Mouse (Mus musculus) lung, postnatal 0 days (tissue): ENCODE measurements around the gene Rap2c. TPM values are rescaled to one million over a fixed set of nuclear protein-coding genes. Genes with fewer than 3 reads are reported as not detected.

Experiments used
- ATAC-seq: fragments of 200-750 bp; cut with Nextera tagmentation; 2 replicates; pipeline ENCODE4 v1.8.0; 2017; ENCODE audit warnings: moderate library complexity
- DNase-seq: peaks from one replicate; pipeline ENCODE4 v3.0.0-alpha.2; 2016; ENCODE audit warnings: low spot score
- H3K27ac ChIP-seq: fragments of 300-500 bp; sonication (generic); 2 replicates; pipeline ENCODE4 v1.5.1; 2014; ENCODE audit warnings: antibody characterized with exemption, mild to moderate bottlenecking, low read length, mixed read lengths
- H3K27me3 ChIP-seq: fragments of 300-500 bp; sonication (generic); replicated peaks from 2 replicates; pipeline ENCODE4 v1.6.1; 2014; ENCODE audit warnings: low read length, mixed read lengths; ENCODE audit not compliant: insufficient read depth
- H3K36me3 ChIP-seq: fragments of 300-500 bp; sonication (generic); 2 replicates; pipeline ENCODE4 v1.6.1; 2014; ENCODE audit warnings: low read length, mixed read lengths; ENCODE audit not compliant: insufficient read depth
- H3K4me1 ChIP-seq: fragments of 300-500 bp; sonication (generic); 2 replicates; pipeline ENCODE4 v1.6.1; 2014; ENCODE audit warnings: antibody characterized with exemption, low read depth, low read length, mixed read lengths; ENCODE audit not compliant: insufficient read depth
- H3K4me2 ChIP-seq: fragments of 300-500 bp; sonication (generic); replicated peaks from 2 replicates; pipeline ENCODE4 v1.6.1; 2014; ENCODE audit warnings: low read depth, mild to moderate bottlenecking, low read length, moderate library complexity, mixed read lengths
- H3K4me3 ChIP-seq: fragments of 300-500 bp; sonication (generic); 2 replicates; pipeline ENCODE4 v1.5.1; 2014; ENCODE audit warnings: low read depth, low read length
- H3K9ac ChIP-seq: fragments of 300-500 bp; sonication (generic); replicated peaks from 2 replicates; pipeline ENCODE4 v1.6.1; 2014; ENCODE audit warnings: low read depth, mild to moderate bottlenecking
- H3K9me3 ChIP-seq: fragments of 300-500 bp; sonication (generic); 2 replicates; pipeline ENCODE4 v1.6.1; 2016; ENCODE audit warnings: low read length, mixed read lengths
- CTCF ChIP-seq: IDR thresholded peaks from 2 replicates; pipeline ENCODE4 v1.5.1; 2016; ENCODE audit warnings: antibody characterized with exemption, mild to moderate bottlenecking
- EP300 ChIP-seq: IDR thresholded peaks from 2 replicates; pipeline ENCODE4 v1.6.1; 2016; ENCODE audit warnings: antibody characterized with exemption, mild to moderate bottlenecking, control low read depth
- WGBS: fragments of 180-500 bp; shearing (Covaris S2); extraction: QIAGEN DNeasy Blood & Tissue Kit; methylation state at CpG from one replicate; pipeline ENCODE4 v1.1.7; 2014; 5-methylcytosine and 5-hydroxymethylcytosine counted together
- polyA plus RNA-seq: library from polyadenylated mRNA; unstranded; fragments of >200 nt; fragmentation: Nextera tagmentation; extraction: Ambion mirVana; gene quantifications from 2 replicates; pipeline ENCODE4 v1.2.1, GENCODE M21; 2015

The Rap2c gene
- polyA plus RNA-seq, 1 experiment from 2014 or later, result 14.0 TPM

- no peak overlapping the region for H3K27ac ChIP-seq
- ATAC-seq (no peak), DNase-seq (no peak)
- no peak for TF ChIP-seq CTCF
- no peak for TF ChIP-seq EP300
- no peaks in the 10 kb centered on the region for H3K27me3 ChIP-seq
- H3K4me1 ChIP-seq, result no peaks in the 10 kb centered on the region
- H3K4me2 ChIP-seq, result no peak overlapping the region
- H3K9me3 ChIP-seq, result no peaks in the 10 kb centered on the region
- no peak overlapping the region for H3K4me3 ChIP-seq
- 77% methylated on average over 5 of the region's 5 CpGs for WGBS
- no peaks in the 10 kb centered on the region for H3K36me3 ChIP-seq
- H3K9ac ChIP-seq, result no peak overlapping the region
These were observed 40.5 kb upstream of the Rap2c start for GRCm38 (mm10) chrX:51058317-51058716.

DNA sequence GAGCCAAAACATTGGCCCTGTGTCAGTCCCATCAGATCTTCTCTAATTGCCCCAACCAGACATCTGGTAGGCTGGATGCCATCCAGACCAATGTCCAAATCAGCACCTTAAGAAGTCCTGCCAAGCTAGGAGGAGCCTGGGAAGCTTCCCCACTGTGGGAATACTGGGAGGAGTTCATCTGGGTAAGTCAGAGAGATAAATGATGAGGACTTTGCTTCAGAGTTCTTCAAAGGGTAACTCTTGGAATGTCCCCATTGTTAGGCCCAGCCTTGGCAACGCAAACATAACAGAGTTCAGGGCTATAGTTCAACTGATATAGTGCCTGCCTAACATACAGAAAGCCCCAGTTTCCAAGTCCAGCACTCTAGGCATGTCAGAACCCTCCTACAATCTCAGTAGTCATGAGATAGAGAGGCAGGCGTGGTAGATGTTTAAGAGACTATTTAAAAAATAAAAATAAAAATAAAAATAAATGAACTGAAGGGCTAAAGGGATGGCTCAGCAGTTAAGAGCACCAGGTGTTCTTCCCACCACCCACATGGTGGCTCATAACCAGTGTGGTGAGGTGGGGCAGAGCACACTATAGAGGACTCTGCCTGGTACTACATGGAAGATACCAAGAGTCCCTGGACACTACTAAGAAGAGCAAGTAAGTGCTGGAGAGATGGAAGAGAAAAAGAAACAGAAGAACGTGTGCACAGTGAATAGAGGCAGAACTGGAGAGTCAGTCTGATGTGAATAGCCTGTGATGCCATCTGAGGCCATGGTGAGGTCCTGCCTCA is 34.1 kb upstream of the Rap2c start:
- no peaks in the 10 kb centered on the region for H3K36me3 ChIP-seq
- no peak overlapping the region for H3K9ac ChIP-seq
- no peak overlapping the region for H3K4me3 ChIP-seq
- no peak overlapping the region for H3K27ac ChIP-seq
- TF ChIP-seq CTCF, result no peak
- TF ChIP-seq EP300, result no peak
- no peak for ATAC-seq
- no peaks in the 10 kb centered on the region for H3K27me3 ChIP-seq
- H3K4me2 ChIP-seq, result no peak overlapping the region
- WGBS, result 64% methylated on average over 3 of the region's 3 CpGs
- no peaks in the 10 kb centered on the region for H3K9me3 ChIP-seq
- H3K4me1 ChIP-seq, result no peaks in the 10 kb centered on the region
- DNase-seq, result no peak

- DNase-seq (no peak), ATAC-seq (no peak)
- Histone ChIP-seq H3K9ac (no peak overlapping the region), H3K27ac (no peak overlapping the region), H3K4me1 (no peaks in the 10 kb centered on the region), H3K36me3 (no peaks in the 10 kb centered on the region), H3K4me2 (no peak overlapping the region), H3K9me3 (no peaks in the 10 kb centered on the region), H3K4me3 (no peak overlapping the region), H3K27me3 (no peaks in the 10 kb centered on the region)
- WGBS, result 23% methylated on average over 7 of the region's 7 CpGs
- TF ChIP-seq CTCF (no peak), EP300 (no peak)
These were observed 17.9 kb upstream of the Rap2c start for GRCm38 (mm10) chrX:51035678-51036209.

GRCm38 (mm10) chrX:51019884-51020283 is 2.1 kb upstream of the Rap2c start:
- DNase-seq (peak; percentile 63), ATAC-seq (0 out of 2 replicates have a peak, but pooled peaks have one; percentile 35)
- Histone ChIP-seq H3K36me3 (no peaks in the 10 kb centered on the region), H3K27ac (peak overlapping the region; percentile 96; the same call in 1 of the 2 replicates), H3K4me3 (no peak overlapping the region), H3K9ac (no peak overlapping the region), H3K4me1 (no peaks in the 10 kb centered on the region; the same call in 1 of the 2 replicates), H3K27me3 (no peaks in the 10 kb centered on the region), H3K4me2 (peak overlapping the region; percentile 54; the same call in 1 of the 2 replicates), H3K9me3 (no peaks in the 10 kb centered on the region)
- WGBS, result 19% methylated on average over 2 of the region's 2 CpGs
- TF ChIP-seq EP300 (no peak), CTCF (peak; percentile 63)

DNA sequence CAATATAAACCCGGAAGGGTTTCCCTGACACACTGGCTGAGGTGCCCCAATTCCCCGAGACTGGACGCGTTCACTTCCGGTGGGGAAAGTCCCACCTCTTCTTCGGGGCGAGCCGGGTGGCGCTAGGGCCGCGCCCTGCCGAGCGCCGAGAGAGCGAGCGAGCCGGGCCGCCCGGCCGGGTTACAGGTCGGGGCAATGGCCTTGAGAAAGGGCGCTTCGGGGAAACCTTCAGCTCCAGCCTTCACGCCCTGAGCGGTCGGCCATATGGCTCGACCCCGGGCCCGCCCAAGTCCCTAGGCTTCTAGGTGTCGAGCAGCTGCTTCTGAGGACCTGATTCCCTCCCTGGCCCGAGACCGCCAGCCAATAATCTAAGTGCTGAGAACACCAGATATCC is 965 bp upstream of the Rap2c start:
- Histone ChIP-seq H3K4me1 (no peaks in the 10 kb centered on the region; the same call in 1 of the 2 replicates), H3K27ac (peak overlapping the region; percentile 96), H3K36me3 (no peaks in the 10 kb centered on the region), H3K4me3 (peak overlapping the region; percentile 59), H3K9me3 (no peaks in the 10 kb centered on the region), H3K9ac (peak overlapping the region; percentile 41; the same call in 1 of the 2 replicates), H3K4me2 (peak overlapping the region; percentile 54), H3K27me3 (no peaks in the 10 kb centered on the region)
- WGBS, result 27% methylated on average over 11 of the region's 32 CpGs
- TF ChIP-seq CTCF (no peak), EP300 (no peak)
- ATAC-seq (peak; percentile 90), DNase-seq (peak; percentile 88)

- Histone ChIP-seq H3K9ac (no peak overlapping the region), H3K4me1 (no peaks in the 10 kb centered on the region; the same call in 1 of the 2 replicates), H3K4me3 (peak overlapping the region; percentile 59), H3K27me3 (no peaks in the 10 kb centered on the region), H3K4me2 (peak overlapping the region; percentile 54), H3K36me3 (no peaks in the 10 kb centered on the region), H3K27ac (peak overlapping the region; percentile 54; the same call in 1 of the 2 replicates), H3K9me3 (no peaks in the 10 kb centered on the region)
- 19% methylated on average over 12 of the region's 12 CpGs for WGBS
- DNase-seq (peak; percentile 18), ATAC-seq (no peak)
- TF ChIP-seq EP300, result no peak
- no peak for TF ChIP-seq CTCF
These were observed 892 bp downstream of the Rap2c start for GRCm38 (mm10) chrX:51016926-51017325.
